Mouse (Mus musculus): ENCODE data around the gene Rbm45.

Gene Rbm45

GRCm38 (mm10) chr2:76369821-76370655, at the start of gene Rbm45:
Gene Rbm45 (plus strand): TSS chr2:76369984.
- peak; percentile 93 for DNase-seq

- no peak for DNase-seq
Observed at GRCm38 (mm10) chr2:76320336-76320735, 49.4 kb upstream of the Rbm45 start.

GRCm38 (mm10) chr2:76323185-76323875, 46.5 kb upstream of the Rbm45 start:
- DNase-seq = no peak

GRCm38 (mm10) chr2:76324463-76324862, 45.3 kb upstream of the Rbm45 start:
- DNase-seq = no peak

- no peak for DNase-seq
Observed at GRCm38 (mm10) chr2:76326161-76326560, 43.6 kb upstream of the Rbm45 start.

- no peak for DNase-seq
Observed at GRCm38 (mm10) chr2:76330081-76330480, 39.7 kb upstream of the Rbm45 start.

- no peak for DNase-seq
Observed at GRCm38 (mm10) chr2:76332161-76332805, 37.5 kb upstream of the Rbm45 start.

GRCm38 (mm10) chr2:76334596-76334995, 35.2 kb upstream of the Rbm45 start:
- peak in 1 of 2 experiments; percentile 10 for DNase-seq

GRCm38 (mm10) chr2:76338215-76339156, 31.3 kb upstream of the Rbm45 start, which contains the start of gene Pde11a:
Gene Pde11a (minus strand): TSS chr2:76338774.
- DNase-seq = peak; percentile 77 to 91

GRCm38 (mm10) chr2:76342146-76342545, 27.6 kb upstream of the Rbm45 start:
- DNase-seq = no peak

- DNase-seq = no peak
Observed at GRCm38 (mm10) chr2:76347839-76348238, 21.9 kb upstream of the Rbm45 start.

GRCm38 (mm10) chr2:76360226-76360625, 9.6 kb upstream of the Rbm45 start, which contains the start of gene Cyct:
Gene Cyct (minus strand): TSS chr2:76360450.
- DNase-seq = no peak

- peak in 1 of 2 experiments; percentile 45 for DNase-seq
Observed at GRCm38 (mm10) chr2:76362111-76362510, 7.7 kb upstream of the Rbm45 start.

- no peak for DNase-seq
Observed at GRCm38 (mm10) chr2:76365811-76366210, 4.0 kb upstream of the Rbm45 start.

GRCm38 (mm10) chr2:76367188-76367922, 2.4 kb upstream of the Rbm45 start:
- DNase-seq = peak; percentile 85 to 94

- no peak for DNase-seq
Observed at GRCm38 (mm10) chr2:76368861-76369660, 723 bp upstream of the Rbm45 start.

- no peak for DNase-seq
Observed at GRCm38 (mm10) chr2:76370656-76370922, 805 bp downstream of the Rbm45 start.

GRCm38 (mm10) chr2:76372244-76372643, 2.5 kb downstream of the Rbm45 start:
- no peak for DNase-seq

- DNase-seq = no peak
Observed at GRCm38 (mm10) chr2:76374544-76375206, 4.9 kb downstream of the Rbm45 start.

GRCm38 (mm10) chr2:76378646-76379045, 8.9 kb downstream of the Rbm45 start:
- no peak for DNase-seq
